Mouse (Mus musculus): ENCODE data around the gene Zfp69.

The Zfp69 gene

DNA sequence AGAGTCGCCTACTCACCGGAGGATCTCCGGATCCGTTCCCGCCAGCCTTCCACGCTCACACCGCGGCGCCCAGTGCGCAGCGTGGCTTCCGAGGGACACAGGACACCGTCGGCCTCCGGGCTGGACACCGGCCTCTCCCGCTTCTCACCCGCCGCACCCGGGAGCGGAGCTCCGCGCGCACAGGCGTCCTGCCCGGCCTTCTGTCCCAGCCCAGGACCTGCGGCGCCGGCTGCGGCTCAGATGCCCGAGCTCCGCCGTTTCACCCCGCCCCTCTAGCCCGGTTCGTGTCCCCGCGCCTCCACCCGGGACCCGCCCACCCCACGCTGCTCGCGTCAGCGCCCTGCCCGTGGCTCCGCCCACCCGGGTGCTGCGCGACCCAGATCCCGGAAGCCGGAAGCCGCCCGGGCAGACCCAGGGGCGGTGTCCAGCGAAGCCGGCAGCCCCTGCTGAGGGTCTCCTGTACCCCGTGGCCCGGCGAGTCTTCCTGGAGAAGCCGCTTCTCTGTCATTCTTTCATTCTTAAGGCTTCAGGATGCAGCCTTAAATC is at the start of gene Zfp69:
Gene Zfp69, minus strand, starts transcription at position 272 of the 546 bp plus-strand sequence.
- DNase-seq (ENCODE audit: extremely low read depth, low read depth), result peak; percentile 54

DNA sequence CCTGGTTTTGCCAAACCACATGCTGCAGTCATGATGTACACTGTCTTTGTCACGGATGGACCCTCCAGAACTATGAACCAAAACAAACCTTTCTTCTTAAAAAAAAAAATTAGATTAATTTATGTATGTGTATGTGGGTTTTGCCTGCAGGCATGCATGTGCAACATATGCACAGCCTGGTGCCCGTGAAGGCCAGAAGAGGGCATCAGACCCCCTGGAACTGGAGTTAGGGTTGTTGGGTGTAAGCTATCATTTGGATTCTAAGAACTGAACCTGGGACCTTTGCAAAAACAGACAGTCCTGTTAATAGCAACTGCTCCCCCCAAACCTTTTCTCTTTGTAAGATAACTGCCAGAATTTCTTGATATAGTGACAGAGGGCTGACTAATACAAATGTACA is 49.5 kb upstream of the Zfp69 start:
- no peak for DNase-seq (ENCODE audit: extremely low read depth, low read depth)

DNA sequence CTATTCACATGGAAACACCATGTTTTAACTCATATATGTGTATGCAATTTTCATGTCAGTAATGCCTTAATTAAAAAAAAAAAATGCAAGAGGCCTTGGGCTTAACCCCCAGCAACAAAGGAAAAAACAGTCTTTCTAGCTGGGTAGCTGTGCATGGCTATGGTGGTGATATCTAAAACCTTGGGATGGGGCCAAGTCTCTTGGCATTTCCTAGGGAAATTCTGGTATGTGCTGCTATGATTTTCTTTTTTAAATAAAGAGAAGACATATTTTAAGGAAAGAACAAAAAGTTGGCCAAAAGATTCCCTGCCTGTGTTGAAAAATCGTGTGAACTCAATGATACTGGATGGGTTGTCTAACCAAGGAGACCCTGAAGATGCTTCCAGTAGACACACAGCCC is 44.4 kb upstream of the Zfp69 start:
- DNase-seq (ENCODE audit: extremely low read depth, low read depth), result no peak

DNA sequence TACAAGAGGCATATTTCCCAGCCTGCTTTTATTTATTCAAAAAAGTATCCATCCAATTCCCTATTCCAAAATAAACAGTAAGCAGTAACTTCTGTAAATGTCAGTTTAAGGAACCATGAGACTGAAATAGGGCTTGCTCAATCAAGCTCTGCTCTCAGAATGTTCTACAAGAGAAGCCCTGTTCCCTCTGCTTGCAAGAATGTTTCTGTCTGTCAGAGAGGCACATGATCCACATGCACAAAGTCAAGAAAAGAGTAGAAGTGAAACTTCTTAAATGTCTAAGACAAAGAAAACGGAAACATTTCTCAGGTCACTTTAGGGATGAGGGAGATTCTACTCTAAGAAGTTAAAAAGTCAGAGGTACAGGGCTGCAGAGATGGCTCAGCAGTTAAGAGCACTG is 41.5 kb upstream of the Zfp69 start:
- DNase-seq (ENCODE audit: extremely low read depth, low read depth), result no peak

DNA sequence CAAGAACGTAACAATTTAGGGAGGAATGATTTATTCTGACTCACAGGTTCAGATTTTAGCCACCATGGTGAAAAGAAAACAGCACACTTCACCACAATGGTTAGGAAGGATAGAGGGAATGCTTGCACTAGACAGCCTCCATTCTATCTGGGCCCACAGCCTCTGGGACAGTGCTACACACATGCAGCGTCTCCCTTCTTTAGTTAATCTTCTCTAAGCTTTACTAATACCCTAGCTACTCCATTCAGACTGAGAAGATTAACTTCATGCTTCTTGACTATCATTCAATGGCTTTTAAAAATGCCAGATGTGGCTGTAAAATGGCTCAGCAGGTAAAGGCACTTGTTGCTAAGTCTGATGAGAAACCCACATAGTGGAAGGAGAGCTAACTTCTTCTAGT is 40.8 kb upstream of the Zfp69 start:
- DNase-seq (ENCODE audit: extremely low read depth, low read depth), result no peak

DNA sequence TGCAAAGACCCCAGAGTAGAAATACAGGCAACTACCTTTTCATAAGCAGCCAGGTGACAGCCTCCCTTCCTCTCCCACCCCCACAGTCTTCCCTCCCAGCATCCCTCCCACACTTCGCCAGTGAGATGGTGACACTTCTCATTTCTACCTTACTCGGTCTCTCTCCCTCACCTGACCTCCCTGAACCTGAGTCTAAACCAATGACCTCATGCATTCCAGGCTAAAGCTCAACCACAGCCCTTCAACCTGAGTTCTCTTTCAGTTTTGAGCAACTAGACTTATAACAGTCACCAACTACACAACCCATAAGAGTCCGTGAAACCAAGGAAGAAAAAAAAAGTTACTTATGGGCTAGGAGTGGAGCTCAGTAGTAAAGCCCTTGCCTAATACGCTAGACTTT is 35.8 kb upstream of the Zfp69 start:
- DNase-seq (ENCODE audit: extremely low read depth, low read depth), result no peak

DNA sequence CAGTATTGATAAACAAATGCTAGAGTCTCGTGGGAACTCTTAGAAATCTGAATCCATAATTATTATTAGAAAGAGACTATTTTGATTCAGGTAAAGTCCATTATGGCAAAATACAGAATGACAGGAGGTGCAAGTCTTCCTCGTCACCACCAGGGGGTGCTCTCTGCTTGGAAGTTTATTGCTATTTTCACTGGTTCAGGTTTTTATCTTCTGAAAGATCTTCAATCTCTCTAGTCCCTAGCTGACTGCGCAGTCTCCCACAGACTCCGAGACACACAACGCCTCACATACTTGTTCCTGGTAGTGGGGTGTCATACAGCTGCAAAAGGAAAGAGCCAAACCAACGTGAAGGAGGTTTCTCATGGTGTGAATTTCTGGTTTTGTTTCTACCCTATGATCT is 34.9 kb upstream of the Zfp69 start:
- DNase-seq (ENCODE audit: extremely low read depth, low read depth), result no peak

DNA sequence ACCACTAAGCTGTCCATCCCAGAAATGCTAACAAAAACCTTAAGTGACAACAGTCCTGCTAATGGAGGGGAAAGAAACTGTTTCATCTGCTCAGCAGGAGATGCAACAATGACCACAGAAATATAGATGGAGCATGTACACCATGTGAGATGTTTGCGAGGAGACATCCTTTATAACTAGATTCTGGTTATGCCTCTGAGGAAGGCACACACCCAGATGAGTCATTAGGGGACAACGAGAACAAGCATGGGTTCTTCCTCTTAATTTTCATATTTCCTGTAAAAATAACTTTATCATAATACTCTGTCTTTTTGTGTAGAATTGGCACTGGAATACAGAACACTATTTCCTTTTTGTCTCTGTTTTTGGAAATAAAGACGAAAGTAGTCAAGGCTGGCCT is 26.7 kb upstream of the Zfp69 start:
- no peak for DNase-seq (ENCODE audit: extremely low read depth, low read depth)

DNA sequence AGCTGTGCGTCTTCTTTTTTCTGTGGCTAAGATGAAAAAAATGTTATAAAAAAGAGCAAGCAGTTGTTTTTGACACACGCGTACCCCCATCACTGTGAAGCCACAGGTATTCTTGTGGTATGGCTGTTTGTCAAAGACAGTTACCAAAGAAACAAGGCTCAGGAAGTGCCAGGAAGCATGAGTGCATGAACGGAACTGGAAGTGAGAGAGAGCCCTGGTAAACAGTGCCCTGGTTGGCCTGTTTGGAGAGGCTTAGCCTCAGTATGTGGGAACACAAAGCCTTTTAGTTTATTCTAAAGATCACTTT is 23.9 kb upstream of the Zfp69 start:
- DNase-seq (ENCODE audit: extremely low read depth, low read depth), result no peak

DNA sequence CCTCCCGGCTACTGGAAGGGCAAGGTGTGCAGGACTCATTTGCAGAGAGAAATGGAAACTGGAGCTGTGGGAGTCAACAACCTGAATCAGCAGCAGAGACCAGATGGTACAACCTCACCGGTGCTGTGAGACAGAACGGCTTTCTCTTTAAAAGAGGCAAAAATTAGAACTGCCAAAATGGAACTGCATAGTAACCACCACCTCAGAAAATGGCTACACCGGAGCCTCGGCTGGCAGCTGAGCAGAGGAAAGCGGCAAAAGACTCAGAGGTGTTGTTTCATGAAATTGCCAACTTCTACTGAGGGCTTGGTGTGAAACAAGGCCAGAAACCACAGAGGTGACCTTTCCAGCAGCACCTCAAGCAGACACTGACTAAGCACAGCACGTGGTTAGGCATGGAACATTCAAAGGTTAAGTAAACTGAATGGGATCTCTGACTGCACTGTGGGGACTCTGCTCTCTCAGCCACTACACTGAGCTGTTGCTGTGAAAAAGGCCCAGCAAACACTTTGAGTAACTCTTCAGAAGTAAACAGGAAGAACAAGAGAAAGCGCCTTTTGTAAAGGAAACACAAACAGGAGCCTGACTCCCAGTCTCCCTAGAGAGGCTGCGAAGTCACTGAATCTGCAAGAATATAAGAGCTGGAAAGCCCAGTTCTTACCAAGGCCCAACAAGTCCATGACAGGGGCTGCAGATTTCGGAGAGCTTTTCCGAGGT is 23.4 kb upstream of the Zfp69 start:
- no peak for DNase-seq (ENCODE audit: extremely low read depth, low read depth)

DNA sequence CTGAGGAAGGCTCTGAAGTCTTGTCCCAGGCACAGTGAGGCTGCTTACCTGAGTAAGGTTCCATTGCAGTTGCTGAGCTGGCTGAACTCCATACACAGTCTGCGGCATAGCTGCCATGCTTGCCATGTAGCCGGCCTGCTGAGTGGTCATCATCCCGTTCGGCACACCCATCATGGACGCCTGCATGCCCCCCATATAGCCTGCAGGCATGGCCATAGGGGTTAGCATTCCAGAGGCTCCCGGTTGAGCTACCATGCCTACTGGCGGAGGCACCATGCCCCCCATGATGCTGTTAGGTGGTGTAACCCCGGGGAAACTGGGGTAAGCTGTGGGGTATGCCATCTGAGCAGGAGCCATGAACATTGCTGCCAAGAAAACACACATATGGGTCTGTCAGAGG is 20.3 kb upstream of the Zfp69 start:
- DNase-seq (ENCODE audit: extremely low read depth, low read depth), result no peak

DNA sequence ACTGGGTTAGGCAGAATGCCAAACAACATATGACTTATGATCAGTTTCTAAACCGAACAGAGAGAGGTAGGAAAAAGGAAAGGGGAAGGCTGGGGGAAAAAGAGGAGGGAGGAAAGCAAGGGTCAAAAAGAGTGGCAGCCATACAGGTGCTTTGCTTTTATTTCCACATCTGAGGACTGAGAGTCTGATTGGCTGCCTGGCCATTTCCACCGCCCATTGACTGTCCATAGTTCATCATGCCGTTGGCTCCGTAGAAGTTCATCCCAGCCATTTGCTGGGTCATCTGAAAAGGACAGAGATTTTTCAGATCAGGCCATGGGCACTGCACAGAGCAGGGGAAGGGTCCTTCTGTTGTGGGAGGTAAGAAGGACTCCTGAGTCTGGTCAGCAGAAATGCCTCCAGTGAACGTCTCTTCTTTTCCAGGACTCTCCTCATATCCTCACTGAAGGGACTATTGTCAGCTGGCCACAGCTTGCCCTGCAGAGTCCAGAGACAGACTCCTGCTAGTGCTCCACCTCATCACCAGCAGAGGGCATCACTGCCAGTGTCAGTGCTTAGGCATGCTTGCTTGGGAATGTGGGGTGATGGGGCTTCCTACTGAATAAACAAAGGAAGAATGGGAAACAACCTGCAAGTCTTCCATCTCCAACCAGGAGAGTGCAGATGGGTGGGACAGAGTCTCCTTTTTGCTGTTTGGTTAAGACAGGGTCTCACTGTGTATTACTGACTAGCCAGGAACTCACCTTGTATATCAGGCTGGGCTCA is 18.1 kb upstream of the Zfp69 start:
- DNase-seq (ENCODE audit: extremely low read depth, low read depth), result no peak

DNA sequence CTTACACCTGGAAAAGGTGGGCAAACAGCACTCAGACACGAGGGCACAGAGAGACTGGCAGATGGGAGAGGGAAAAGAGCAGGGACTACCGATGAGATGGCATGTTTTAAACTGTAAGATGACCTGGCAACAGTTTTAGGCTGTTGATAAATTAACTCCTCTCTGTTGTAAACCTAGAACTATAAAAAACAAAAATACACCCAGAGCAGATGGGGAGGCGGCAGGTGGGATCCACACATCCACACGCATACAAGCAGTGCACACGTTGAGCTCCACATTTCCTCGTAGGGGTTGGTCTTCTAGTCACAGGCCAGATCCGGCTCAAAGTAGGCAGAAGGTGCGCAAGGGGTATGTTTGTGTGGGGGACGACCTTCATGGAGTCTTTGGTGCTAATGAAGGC is 17.0 kb upstream of the Zfp69 start:
- no peak for DNase-seq (ENCODE audit: extremely low read depth, low read depth)

DNA sequence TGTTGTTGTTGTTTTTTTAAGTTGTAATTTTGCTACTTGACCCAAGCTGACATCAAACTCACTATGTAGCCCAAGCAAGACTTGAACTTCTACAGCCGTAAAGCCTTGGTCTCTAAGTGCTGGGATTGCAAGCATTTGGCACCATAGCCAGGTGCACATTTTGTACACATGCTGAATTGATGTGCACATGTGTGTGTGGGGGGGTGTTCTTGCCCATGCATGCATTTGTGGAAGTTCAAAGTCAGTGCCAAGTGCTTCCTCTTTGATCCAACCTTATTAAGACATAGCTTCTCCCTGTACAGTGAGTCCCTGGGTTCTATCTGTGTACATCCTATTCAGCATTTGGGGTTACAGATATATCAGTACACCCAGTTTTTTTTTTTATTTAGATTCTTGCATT is 4.1 kb upstream of the Zfp69 start:
- no peak for DNase-seq (ENCODE audit: extremely low read depth, low read depth)

DNA sequence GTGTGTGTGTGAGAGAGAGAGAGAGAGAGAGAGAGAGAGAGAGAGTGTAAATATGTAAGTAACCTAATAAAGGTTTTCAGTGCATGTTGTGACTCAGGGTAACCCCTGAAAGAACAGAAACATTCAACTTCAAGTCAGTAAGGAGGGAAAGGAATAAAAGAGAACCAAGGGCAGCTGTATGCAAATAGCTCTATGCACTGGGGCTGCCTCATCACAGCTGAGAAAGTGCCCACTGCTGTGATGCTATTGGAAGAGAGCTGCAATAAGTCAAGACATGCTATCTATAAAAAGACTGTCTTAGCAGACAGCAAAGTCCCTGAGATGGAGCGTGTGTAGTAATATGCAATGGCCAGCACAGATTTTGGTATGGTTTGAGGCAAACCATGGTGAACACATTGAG is 2.2 kb upstream of the Zfp69 start:
- no peak for DNase-seq (ENCODE audit: extremely low read depth, low read depth)

DNA sequence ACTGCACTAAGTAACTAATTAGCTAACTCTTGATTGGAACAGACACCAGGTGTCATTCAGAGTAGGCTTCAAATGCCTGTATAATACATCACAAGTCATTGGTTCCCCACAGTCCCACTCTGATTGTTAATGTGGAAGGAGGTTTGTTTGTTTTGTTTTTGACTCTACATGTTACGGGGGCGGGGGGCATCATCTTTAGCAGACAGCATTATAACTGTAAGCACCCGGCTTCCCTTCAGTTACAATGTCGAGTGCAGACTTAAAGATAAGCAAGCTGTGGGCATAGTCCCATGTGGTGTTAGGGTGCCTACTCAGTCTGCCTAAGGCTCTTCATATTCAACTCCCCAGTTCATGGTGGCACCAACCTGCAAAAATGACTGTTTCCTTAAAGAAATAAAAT is 1.5 kb upstream of the Zfp69 start:
- DNase-seq (ENCODE audit: extremely low read depth, low read depth), result peak; percentile 59

DNA sequence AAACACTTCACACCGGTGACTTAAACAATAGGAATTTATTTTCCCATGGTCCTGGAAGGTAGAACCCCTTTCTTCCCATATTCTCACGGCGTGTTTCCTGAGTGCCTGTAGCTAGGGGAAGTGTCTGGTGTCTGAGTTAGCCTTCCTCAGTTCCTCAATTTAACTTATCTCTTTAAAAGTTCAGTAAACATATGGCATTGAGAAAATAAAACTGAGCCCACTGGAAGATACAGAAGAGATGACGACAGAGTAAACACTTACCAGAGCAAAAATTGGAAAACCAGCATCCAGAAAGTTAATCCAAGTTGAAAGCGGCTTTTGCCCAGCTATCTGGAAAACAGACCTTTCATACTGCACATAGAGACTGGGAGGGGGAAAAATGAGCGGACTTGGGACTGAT is 664 bp upstream of the Zfp69 start:
- peak; percentile 86 for DNase-seq (ENCODE audit: extremely low read depth, low read depth)

DNA sequence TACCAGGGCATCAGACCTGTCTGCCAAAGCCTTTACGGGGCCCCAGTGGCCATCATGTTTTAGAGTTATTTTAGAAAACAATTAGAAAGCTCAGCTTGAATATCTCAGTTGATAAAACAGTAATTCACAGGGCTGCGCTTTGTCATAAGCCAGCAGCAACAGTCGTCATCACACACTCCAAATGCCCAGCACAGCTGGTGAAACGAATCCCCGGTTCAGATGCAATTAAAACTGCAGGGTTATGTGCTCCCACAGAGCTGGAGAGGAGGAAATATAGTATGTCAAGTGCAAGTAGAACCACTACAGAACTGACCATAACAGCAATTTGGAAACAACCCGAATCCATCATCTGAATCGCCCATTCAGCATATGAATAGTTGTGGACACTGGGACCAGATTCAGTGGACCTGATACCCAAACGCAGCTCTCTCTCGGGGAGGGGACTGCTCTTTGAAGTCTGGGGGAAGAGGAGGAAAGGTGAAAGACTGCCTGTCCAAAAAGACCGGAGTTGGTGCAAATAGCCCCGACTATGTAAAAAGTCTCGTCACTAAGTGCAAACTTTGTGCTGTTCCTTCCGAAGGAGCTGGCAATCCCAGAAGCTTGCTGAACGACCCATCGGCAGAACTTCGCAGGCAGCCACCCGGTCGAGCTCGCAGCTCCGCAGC is 604 bp downstream of the Zfp69 start:
- DNase-seq (ENCODE audit: extremely low read depth, low read depth), result no peak

DNA sequence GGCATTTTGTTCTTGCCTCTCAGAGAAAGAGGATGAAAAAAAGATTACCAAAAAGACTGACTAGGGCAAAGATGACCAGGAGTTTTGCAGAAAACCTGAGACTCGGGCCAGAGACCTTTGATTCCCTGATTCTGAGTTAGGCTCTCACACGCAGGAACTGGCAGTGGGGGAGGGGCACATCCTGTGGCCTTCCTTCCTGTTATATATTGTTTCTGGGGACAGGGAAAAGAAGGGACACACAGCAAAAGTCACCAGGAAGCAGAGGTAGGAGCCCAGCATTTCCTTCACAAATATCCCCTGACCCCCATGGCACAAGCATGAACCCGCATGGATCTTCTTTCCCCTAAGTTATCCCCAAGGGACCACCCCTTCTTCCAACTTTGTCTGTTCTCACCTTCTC is 2.6 kb downstream of the Zfp69 start:
- no peak for DNase-seq (ENCODE audit: extremely low read depth, low read depth)

DNA sequence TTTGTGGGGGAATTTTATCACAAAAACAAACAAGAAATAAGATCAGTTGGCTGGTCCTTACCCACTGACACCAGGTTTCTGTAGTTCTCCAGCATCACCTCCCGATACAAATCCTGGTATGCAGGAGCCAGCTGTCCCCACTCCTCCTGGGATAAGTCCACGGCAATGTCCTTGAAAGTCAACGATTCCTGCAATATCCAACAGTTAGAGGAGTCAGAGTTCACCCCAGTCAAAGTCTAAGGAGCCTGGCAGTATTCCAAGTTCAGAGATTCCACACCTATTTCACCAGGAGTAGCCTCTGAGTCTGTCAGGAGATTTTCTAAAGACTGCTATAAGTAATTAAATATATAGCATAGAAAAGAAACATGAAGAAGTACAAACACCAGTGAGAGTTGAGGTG is 16.5 kb downstream of the Zfp69 start:
- DNase-seq (ENCODE audit: extremely low read depth, low read depth), result no peak

DNA sequence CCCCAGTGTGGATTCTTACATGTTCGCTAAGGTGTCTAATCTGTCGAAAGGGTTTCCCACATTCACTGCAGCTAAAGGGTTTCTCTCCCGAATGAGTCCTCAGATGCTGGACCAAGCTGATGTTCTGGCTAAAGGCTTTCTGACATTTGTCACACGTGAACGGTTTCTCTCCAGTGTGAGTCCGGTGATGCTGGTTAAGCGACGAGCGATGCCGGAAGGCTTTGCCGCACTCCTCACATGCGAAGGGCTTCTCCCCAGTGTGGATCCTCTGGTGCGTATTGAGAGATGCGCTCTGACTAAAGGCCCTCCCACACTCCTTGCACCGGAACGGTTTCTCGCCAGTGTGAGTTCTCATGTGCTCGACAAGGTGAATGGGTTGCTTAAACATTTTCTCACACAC is 20.8 kb downstream of the Zfp69 start:
- DNase-seq (ENCODE audit: extremely low read depth, low read depth), result no peak

DNA sequence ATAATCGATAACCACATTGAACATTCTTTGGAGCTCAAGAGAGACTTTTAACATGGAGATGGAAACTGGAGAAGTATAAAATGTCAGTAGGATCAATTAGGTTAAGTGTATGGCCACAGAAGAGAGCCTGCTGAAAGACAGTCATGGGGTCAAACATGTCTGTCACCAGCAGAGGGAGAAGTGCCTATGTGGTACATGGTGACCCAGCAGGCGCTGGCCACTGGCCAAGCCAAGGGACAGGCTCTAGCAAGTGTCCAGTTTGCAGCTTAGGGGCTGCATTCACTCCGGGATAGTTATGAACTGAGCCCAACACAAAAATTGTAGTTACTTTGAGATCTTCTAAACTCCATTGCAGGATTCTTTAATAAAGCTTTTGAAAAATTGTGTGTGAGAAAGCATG is 22.8 kb downstream of the Zfp69 start:
- DNase-seq (ENCODE audit: extremely low read depth, low read depth), result no peak

DNA sequence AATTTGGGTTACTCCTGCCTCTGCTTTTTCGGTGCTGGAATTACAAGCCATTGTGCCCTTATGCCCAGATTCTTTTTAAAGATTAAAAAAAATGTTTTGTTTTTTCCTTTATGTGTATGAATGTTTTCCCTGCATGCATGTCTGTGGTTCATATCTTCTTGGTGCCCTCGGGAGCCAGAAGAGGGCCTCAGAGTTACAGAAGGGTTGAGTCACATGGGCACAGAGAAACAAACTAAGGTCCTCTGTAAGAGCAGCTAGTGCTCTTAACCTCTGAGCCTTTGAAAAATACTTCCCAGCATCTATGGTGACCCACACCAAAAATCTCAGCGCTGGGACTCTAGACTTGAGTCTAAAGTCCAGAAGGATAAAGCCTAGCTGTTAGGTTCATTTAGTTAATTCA is 26.1 kb downstream of the Zfp69 start:
- peak; percentile 59 for DNase-seq (ENCODE audit: extremely low read depth, low read depth)
